Mouse (Mus musculus) neural tube, embryonic 10.5 days (tissue): ENCODE results near the gene Gm4027.
"Not testable (repeated sequence)": the region's sequence is repeated elsewhere in the genome, so short reads cannot be mapped to it uniquely, and the experiment has no call there.

Source experiments
- DNase-seq: peaks from one replicate; pipeline ENCODE4 v3.0.0-alpha.2; 2017; ENCODE audit warnings: low spot score; ENCODE audit errors: extremely low spot score

Gene Gm4027

DNA sequence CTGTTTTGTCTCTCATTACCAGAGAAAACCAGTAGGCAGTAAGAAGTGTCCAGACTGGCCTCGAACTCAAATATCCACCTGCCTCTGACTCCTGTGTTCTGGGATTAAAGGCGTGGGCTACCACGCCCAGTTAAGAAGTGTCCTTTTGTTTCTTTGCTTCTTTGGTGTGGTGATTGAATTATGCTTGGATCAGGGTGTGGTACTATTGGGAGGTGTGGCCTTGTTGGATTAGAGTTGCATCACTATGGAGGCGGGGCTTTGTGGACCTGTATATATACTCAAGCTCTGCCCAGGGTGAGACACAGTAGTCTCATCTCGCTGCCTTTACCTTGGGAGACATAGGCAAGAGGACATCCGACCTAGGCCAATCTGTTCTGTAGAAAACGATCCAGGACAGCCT is at the start of gene Gm4027:
Gene Gm4027, plus strand, starts transcription at position 301 of the 400 bp plus-strand sequence.
- not testable (repeated sequence) for DNase-seq

DNA sequence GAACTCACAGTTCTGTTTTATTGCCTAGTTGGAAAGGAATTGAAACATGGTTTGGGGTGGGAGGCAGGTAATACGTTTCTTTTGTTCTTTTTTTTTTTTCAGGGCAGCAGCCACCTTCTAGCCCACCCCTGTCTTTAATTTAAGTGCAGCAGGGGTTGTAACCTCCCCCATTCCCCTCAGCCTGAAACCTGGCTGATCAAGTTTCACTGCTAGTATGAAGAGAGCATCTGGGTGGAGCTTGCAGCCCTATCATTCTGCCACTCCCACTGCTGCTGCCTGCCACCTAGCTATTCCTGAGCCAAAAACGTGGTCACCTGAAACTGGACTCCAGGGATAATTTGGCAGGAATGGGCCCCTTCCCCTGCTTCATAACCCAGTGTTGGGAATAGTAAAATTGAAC is 17.3 kb upstream of the Gm4027 start:
- not testable (repeated sequence) for DNase-seq

DNA sequence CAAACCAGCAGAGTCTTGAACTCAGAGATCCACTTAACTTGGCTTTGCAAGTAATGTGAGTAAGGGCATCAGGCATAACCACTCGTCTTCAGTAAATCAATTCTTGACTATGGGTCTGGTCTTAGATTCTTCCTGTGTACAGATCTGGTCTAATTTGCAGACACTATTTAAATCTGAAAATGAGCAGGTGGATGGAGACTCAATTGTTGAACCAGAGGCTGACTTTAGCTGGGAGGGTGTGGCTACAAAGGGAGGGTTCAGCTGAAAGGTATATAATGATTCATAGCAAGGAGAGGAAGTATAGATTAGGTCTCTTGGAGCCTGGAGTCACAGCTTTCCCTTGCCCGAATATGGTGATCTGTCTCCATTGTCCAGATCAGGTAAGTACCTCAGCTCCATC is 16.3 kb upstream of the Gm4027 start, which contains the start of gene Oog1:
Gene Oog1, plus strand, starts transcription at position 301 of the 400 bp plus-strand sequence.
- DNase-seq = not testable (repeated sequence)

DNA sequence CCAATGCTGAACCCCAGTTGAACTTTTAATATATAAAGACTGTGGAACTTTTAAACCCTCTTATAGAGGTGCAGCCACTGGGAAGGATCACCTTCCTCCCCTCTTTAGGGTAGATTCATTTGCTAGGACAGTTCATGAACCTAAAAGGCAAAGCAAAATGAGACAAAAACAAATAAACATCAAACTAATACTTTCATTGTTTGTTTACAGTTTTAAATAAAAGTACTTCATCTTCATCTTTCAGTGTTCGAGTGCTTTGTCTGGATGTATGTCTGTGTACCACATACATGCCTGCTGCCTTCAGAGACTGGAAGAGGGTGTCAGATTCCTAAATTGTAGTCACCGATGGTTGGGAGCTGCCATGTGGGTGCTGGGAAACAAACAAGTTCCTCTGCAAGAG is 25.9 kb downstream of the Gm4027 start, which contains the start of gene Gm16381:
Gene Gm16381, minus strand, starts transcription at position 101 of the 400 bp plus-strand sequence.
- DNase-seq = not testable (repeated sequence)

DNA sequence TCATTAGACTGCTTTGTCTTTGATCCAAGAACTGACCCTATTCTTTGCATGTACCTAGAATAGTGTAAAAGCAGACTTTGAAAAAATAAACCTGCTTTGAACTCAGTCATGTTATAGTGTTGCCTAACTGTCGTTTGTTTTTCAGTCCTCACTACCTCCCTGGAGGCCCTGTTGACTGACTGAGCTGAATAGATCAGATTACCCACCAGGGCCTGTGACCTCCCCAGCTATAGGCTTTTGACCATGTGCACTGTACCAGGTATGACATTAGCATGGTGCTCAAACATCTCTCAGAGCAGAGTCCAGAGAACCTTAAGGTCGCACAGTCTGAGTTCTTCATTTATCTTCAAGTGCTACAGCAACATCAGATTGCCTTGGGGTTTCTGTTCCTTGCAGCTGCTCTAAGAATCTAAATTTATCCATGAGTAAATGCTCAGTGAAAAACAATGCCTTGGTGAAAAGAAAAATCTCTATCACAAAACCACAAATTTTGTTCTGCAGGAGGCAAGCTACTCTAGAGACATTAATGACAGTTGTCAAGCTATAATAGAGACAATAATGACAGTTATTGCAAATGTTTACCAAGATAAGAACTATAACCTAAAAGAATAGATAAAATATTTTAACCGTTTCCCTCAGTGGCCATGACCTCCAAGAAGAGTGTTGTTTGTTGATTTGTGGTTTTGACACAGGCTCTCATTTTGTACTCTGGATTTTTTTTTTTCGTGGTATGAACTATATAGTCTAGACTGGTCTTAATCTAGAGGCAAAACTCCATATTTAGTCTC is 34.4 kb downstream of the Gm4027 start:
- DNase-seq = not testable (repeated sequence)
